Mouse (Mus musculus) embryonic facial prominence, embryonic 11.5 days (tissue): Measurements from ENCODE around the gene Chchd4. TPM values are rescaled to one million over a fixed set of nuclear protein-coding genes. Genes with fewer than 3 reads are reported as not detected.

Source experiments
- polyA plus RNA-seq: library from polyadenylated mRNA; unstranded; fragments of >200 nt; fragmentation: Nextera tagmentation; extraction: Ambion mirVana; gene quantifications from 2 replicates; pipeline ENCODE4 v1.2.1, GENCODE M21; 2014

Chchd4 gene
- polyA plus RNA-seq, 1 experiment from 2014 or later: 25.7 TPM

Other genes starting within 250 kb of the Chchd4 start
- gene Wnt7a, start 62.2 kb downstream of the Chchd4 start, polyA plus RNA-seq: 0.82 and 1.3 TPM in 2 replicates
- gene Tmem43, start 157 bp upstream of the Chchd4 start, polyA plus RNA-seq: 63.8 and 64.0 TPM in 2 replicates
- gene Xpc, start 42.3 kb upstream of the Chchd4 start, polyA plus RNA-seq: 20.1 and 22.4 TPM in 2 replicates
- gene Lsm3, start 42.4 kb upstream of the Chchd4 start, polyA plus RNA-seq: 365 and 379 TPM in 2 replicates
- gene Slc6a6, start 210.5 kb upstream of the Chchd4 start, polyA plus RNA-seq: 35.3 and 40.6 TPM in 2 replicates